Mouse (Mus musculus) embryonic facial prominence, embryonic 11.5 days (tissue): ENCODE measurements at regions not wholly inside any gene's neighbourhood (a gene's known extent, or its start where the extent isn't known, plus 50 kb on each side); places are given as distances from the start of the nearest gene placed in this dataset.

Experiments used
- ATAC-seq: fragments of 200-750 bp; cut with Nextera tagmentation; replicated peaks from 2 replicates; pipeline ENCODE4 v1.8.0; 2017; ENCODE audit warnings: low read depth; ENCODE audit not compliant: insufficient number of reproducible peaks, low FRiP score, low TSS enrichment
- DNase-seq: peaks from one replicate; pipeline ENCODE4 v3.0.0-alpha.2; 2015; ENCODE audit warnings: low spot score
- H3K27ac ChIP-seq: fragments of 300-500 bp; sonication (generic); replicated peaks from 2 replicates; pipeline ENCODE4 v1.5.1; 2014; ENCODE audit warnings: mild to moderate bottlenecking, low read depth, low read length, control low read depth
- H3K27me3 ChIP-seq: fragments of 300-500 bp; sonication (generic); 2 replicates; pipeline ENCODE4 v1.6.1; 2014; ENCODE audit warnings: mild to moderate bottlenecking, low read length, moderate library complexity, mixed read lengths; ENCODE audit not compliant: control insufficient read depth, insufficient read depth
- H3K36me3 ChIP-seq: fragments of 300-500 bp; sonication (generic); replicated peaks from 2 replicates; pipeline ENCODE4 v1.6.1; 2014; ENCODE audit warnings: low read depth, mild to moderate bottlenecking, low read length, moderate library complexity, mixed read lengths; ENCODE audit not compliant: control insufficient read depth, insufficient read depth
- H3K4me1 ChIP-seq: fragments of 300-500 bp; sonication (generic); 2 replicates; pipeline ENCODE4 v1.6.1; 2014; ENCODE audit warnings: low read length, mixed read lengths; ENCODE audit not compliant: control insufficient read depth, insufficient read depth
- H3K4me2 ChIP-seq: fragments of 300-500 bp; sonication (generic); 2 replicates; pipeline ENCODE4 v1.6.1; 2014; ENCODE audit warnings: low read depth, mild to moderate bottlenecking, control low read depth, low read length, moderate library complexity
- H3K4me3 ChIP-seq: fragments of 300-500 bp; sonication (generic); 2 replicates; pipeline ENCODE4 v1.5.1; 2014; ENCODE audit warnings: low read depth, low read length, control low read depth
- H3K9ac ChIP-seq: fragments of 300-500 bp; sonication (generic); replicated peaks from 2 replicates; pipeline ENCODE4 v1.6.1; 2014; ENCODE audit warnings: mild to moderate bottlenecking, control low read depth, low read length
- H3K9me3 ChIP-seq: fragments of 300-500 bp; sonication (generic); replicated peaks from 2 replicates; pipeline ENCODE4 v1.6.1; 2016; ENCODE audit warnings: mild to moderate bottlenecking, low read length, inconsistent platforms, mixed read lengths; ENCODE audit not compliant: control insufficient read depth
- WGBS: fragments of 180-500 bp; shearing (Covaris S2); extraction: QIAGEN DNeasy Blood & Tissue Kit; methylation state at CpG from one replicate; pipeline ENCODE4 v1.1.7; 2014; 5-methylcytosine and 5-hydroxymethylcytosine counted together

GRCm38 (mm10) chr8:8491908-8492307, 169.1 kb downstream of the Efnb2 start:
- Histone ChIP-seq H3K27ac (no peak overlapping the region), H3K27me3 (no peaks in the 10 kb centered on the region), H3K9me3 (no peaks in the 10 kb centered on the region), H3K36me3 (no peaks in the 10 kb centered on the region), H3K4me2 (no peak overlapping the region), H3K4me1 (peaks cover 7% of the 10 kb centered on the region), H3K9ac (no peak overlapping the region), H3K4me3 (no peak overlapping the region)
- ATAC-seq: no peak
- DNase-seq: no peak
- WGBS: 90% methylated on average over 2 of the region's 2 CpGs

- no peaks in the 10 kb centered on the region for H3K27me3 ChIP-seq
- DNase-seq (no peak), ATAC-seq (no peak)
- peaks cover 7% of the 10 kb centered on the region for H3K4me1 ChIP-seq
- H3K4me3 ChIP-seq: no peak overlapping the region
- 5% methylated on average over 9 of the region's 9 CpGs for WGBS
- no peak overlapping the region for H3K27ac ChIP-seq
- H3K36me3 ChIP-seq: no peaks in the 10 kb centered on the region
- no peaks in the 10 kb centered on the region for H3K9me3 ChIP-seq
- no peak overlapping the region for H3K9ac ChIP-seq
- no peak overlapping the region for H3K4me2 ChIP-seq
These were observed 171.3 kb downstream of the Efnb2 start for GRCm38 (mm10) chr8:8489784-8490183.

- Histone ChIP-seq H3K9me3 (no peaks in the 10 kb centered on the region), H3K36me3 (no peaks in the 10 kb centered on the region), H3K4me1 (peaks cover 7% of the 10 kb centered on the region), H3K27ac (peak overlapping the region; percentile 20; the same call in 1 of the 2 replicates), H3K4me2 (peak overlapping the region; percentile 33), H3K9ac (peak overlapping the region; percentile 32; the same call in 1 of the 2 replicates), H3K4me3 (0 out of 2 replicates have a peak overlapping the region, but pooled peaks have one; percentile 10), H3K27me3 (no peaks in the 10 kb centered on the region)
- DNase-seq (peak; percentile 39), ATAC-seq (0 out of 2 replicates have a peak, but pooled peaks have one; percentile 40)
- 5% methylated on average over 26 of the region's 26 CpGs for WGBS
These were observed 172.1 kb downstream of the Efnb2 start for GRCm38 (mm10) chr8:8488695-8489571.

GRCm38 (mm10) chr8:8488191-8488694, 172.8 kb downstream of the Efnb2 start:
- DNase-seq: peak; percentile 42

GRCm38 (mm10) chr8:8487706-8488105, 173.3 kb downstream of the Efnb2 start:
- H3K4me2 ChIP-seq: no peak overlapping the region

More at GRCm38 (mm10) chr8:8488191-8488694, 172.8 kb downstream of the Efnb2 start:
- 0 out of 2 replicates have a peak overlapping the region, but pooled peaks have one; percentile 32 for H3K9ac ChIP-seq
- no peaks in the 10 kb centered on the region for H3K36me3 ChIP-seq
- H3K27me3 ChIP-seq: no peaks in the 10 kb centered on the region
- no peak overlapping the region for H3K4me3 ChIP-seq
- peak; percentile 54 for ATAC-seq
- H3K9me3 ChIP-seq: no peaks in the 10 kb centered on the region
- WGBS: 40% methylated on average over 9 of the region's 9 CpGs
- H3K4me2 ChIP-seq: peak overlapping the region; percentile 33
- peaks cover 7% of the 10 kb centered on the region for H3K4me1 ChIP-seq
- peak overlapping the region; percentile 20; the same call in 1 of the 2 replicates for H3K27ac ChIP-seq

GRCm38 (mm10) chr8:8486866-8487265, 174.2 kb downstream of the Efnb2 start:
- H3K9ac ChIP-seq: no peak overlapping the region
- H3K27ac ChIP-seq: no peak overlapping the region
- H3K4me3 ChIP-seq: no peak overlapping the region
- no peak for DNase-seq
- 86% methylated on average over 3 of the region's 3 CpGs for WGBS
- no peak for ATAC-seq
- H3K4me1 ChIP-seq: peaks cover 7% of the 10 kb centered on the region
- H3K4me2 ChIP-seq: no peak overlapping the region
- H3K9me3 ChIP-seq: no peaks in the 10 kb centered on the region
- H3K36me3 ChIP-seq: no peaks in the 10 kb centered on the region
- H3K27me3 ChIP-seq: no peaks in the 10 kb centered on the region

More at GRCm38 (mm10) chr8:8487706-8488105, 173.3 kb downstream of the Efnb2 start:
- H3K9ac ChIP-seq: no peak overlapping the region
- WGBS: 21% methylated on average over 5 of the region's 5 CpGs
- no peaks in the 10 kb centered on the region for H3K9me3 ChIP-seq
- H3K27ac ChIP-seq: peak overlapping the region; percentile 20; the same call in 1 of the 2 replicates
- peak; percentile 62 for DNase-seq
- no peaks in the 10 kb centered on the region for H3K36me3 ChIP-seq
- 0 out of 2 replicates have a peak, but pooled peaks have one; percentile 11 for ATAC-seq
- H3K4me1 ChIP-seq: peaks cover 7% of the 10 kb centered on the region
- H3K27me3 ChIP-seq: no peaks in the 10 kb centered on the region
- H3K4me3 ChIP-seq: no peak overlapping the region

- no peak for ATAC-seq
- no peak overlapping the region for H3K4me3 ChIP-seq
- no peaks in the 10 kb centered on the region for H3K9me3 ChIP-seq
- H3K9ac ChIP-seq: no peak overlapping the region
- H3K27me3 ChIP-seq: no peaks in the 10 kb centered on the region
- DNase-seq: no peak
- no peaks in the 10 kb centered on the region for H3K36me3 ChIP-seq
- H3K4me1 ChIP-seq: peaks cover 7% of the 10 kb centered on the region
- 51% methylated on average over 3 of the region's 3 CpGs for WGBS
- no peak overlapping the region for H3K27ac ChIP-seq
- no peak overlapping the region for H3K4me2 ChIP-seq
These were observed 175.8 kb downstream of the Efnb2 start for GRCm38 (mm10) chr8:8485252-8485651.

GRCm38 (mm10) chr8:8484546-8484945, 176.5 kb downstream of the Efnb2 start:
- no peak overlapping the region for H3K9ac ChIP-seq
- no peaks in the 10 kb centered on the region for H3K27me3 ChIP-seq
- DNase-seq (peak; percentile 32), ATAC-seq (no peak)
- no peak overlapping the region for H3K4me3 ChIP-seq
- 15% methylated on average over 8 of the region's 8 CpGs for WGBS
- H3K36me3 ChIP-seq: no peaks in the 10 kb centered on the region
- H3K4me2 ChIP-seq: no peak overlapping the region
- peaks cover 7% of the 10 kb centered on the region for H3K4me1 ChIP-seq
- no peak overlapping the region for H3K27ac ChIP-seq
- H3K9me3 ChIP-seq: no peaks in the 10 kb centered on the region
